Mouse (Mus musculus) ES-E14 (cell line): ENCODE data around the gene Npm3. TPM values are rescaled to one million over a fixed set of nuclear protein-coding genes. Genes with fewer than 3 reads are reported as not detected.
A peak's percentile ranks its signal among the peaks of the same experiment; 100 is the strongest.

Experiments used
- DNase-seq: peaks from one replicate; pipeline ENCODE4 v3.0.0-alpha.2; 2013; ENCODE audit warnings: low read depth, low spot score
- H3K27ac ChIP-seq: 2 replicates; pipeline ENCODE4 v1.5.1; 2012; ENCODE audit warnings: low read depth, mild to moderate bottlenecking, low read length, moderate library complexity, mixed read lengths; ENCODE audit not compliant: poor library complexity, insufficient read depth, severe bottlenecking
- H3K36me3 ChIP-seq: 2 replicates; pipeline ENCODE4 v1.6.1; 2012; ENCODE audit warnings: mild to moderate bottlenecking, low read length, moderate library complexity, mixed read lengths; ENCODE audit not compliant: control insufficient read depth, poor library complexity, insufficient read depth, severe bottlenecking
- H3K4me1 ChIP-seq, 2 experiments: fragments of 150-350 bp in 1 of 2; sonication (generic) in 1 of 2; 2 replicates each; pipeline ENCODE4 v1.6.1; 2012; ENCODE audit warnings: low read length in 2 of 2, mild to moderate bottlenecking in 1 of 2, mixed read lengths in 1 of 2; ENCODE audit not compliant: control insufficient read depth in 2 of 2, insufficient read depth in 2 of 2, poor library complexity in 1 of 2
- H3K4me3 ChIP-seq, 2 experiments: fragments of 150-350 bp in 1 of 2; sonication (generic) in 1 of 2; 2 replicates each; pipeline ENCODE4 v1.5.1; 2012; ENCODE audit warnings: low read length in 2 of 2, low read depth in 1 of 2, mild to moderate bottlenecking in 1 of 2, mixed read lengths in 1 of 2; ENCODE audit not compliant: insufficient read depth in 1 of 2, poor library complexity in 1 of 2, severe bottlenecking in 1 of 2
- H3K9ac ChIP-seq: 2 replicates; pipeline ENCODE4 v1.6.1; 2012; ENCODE audit warnings: low read depth, mild to moderate bottlenecking, low read length, mixed read lengths; ENCODE audit not compliant: poor library complexity, insufficient read depth, severe bottlenecking
- H3K9me3 ChIP-seq: fragments of 150-350 bp; sonication (generic); 2 replicates; pipeline ENCODE4 v1.6.1; 2012; ENCODE audit warnings: low read depth, mild to moderate bottlenecking, low read length; ENCODE audit not compliant: control insufficient read depth, insufficient read depth
- CHD2 ChIP-seq: IDR thresholded peaks from 2 replicates; pipeline ENCODE4 v1.6.1; 2014; ENCODE audit warnings: mild to moderate bottlenecking, low read depth, low read length, inconsistent platforms
- HCFC1 ChIP-seq: IDR thresholded peaks from 2 replicates; pipeline ENCODE4 v1.6.1; 2012; ENCODE audit warnings: low read length, inconsistent platforms, borderline replicate concordance; ENCODE audit not compliant: insufficient read depth
- MAFK ChIP-seq: IDR thresholded peaks from 2 replicates; pipeline ENCODE4 v1.6.1; 2014; ENCODE audit warnings: mild to moderate bottlenecking, low read depth, low read length, inconsistent platforms; ENCODE audit not compliant: insufficient read depth
- ZC3H11A ChIP-seq: IDR thresholded peaks from 2 replicates; pipeline ENCODE4 v1.6.1; 2012; ENCODE audit warnings: low read depth, mild to moderate bottlenecking, inconsistent platforms, low read length, borderline replicate concordance
- ZNF384 ChIP-seq: IDR thresholded peaks from 2 replicates; pipeline ENCODE4 v1.6.1; 2012; ENCODE audit warnings: low read depth, low read length, inconsistent platforms
- in situ Hi-C, 2 experiments: fragments of 600-800 bp; cut with MboI; formaldehyde crosslinking; loops; one replicate each; pipeline ENCODE4 v1.15.1; 2025; ENCODE audit warnings: low sequenced_read_pairs in 2 of 2, inconsistent platforms in 1 of 2; ENCODE audit not compliant: unreplicated experiment in 2 of 2
- total RNA-seq: library from RNA; depleted of rRNA; stranded (reverse); fragments of 300-350 nt; gene quantifications from 2 replicates; pipeline ENCODE4 v1.2.3, GENCODE M21; 2012; rRNA removed

Npm3 gene
- total RNA-seq, result 142 and 166 TPM in 2 replicates

GRCm38 (mm10) chr19:45749243-45750043 lies at the start of gene Npm3:
Npm3 (minus strand) TSS chr19:45749591.
- no peak for TF ChIP-seq ZC3H11A
- TF ChIP-seq CHD2, result no peak
- no peak for TF ChIP-seq HCFC1
- TF ChIP-seq MAFK, result no peak
- TF ChIP-seq ZNF384, result no peak
- Histone ChIP-seq H3K9me3 (no peaks in the 10 kb centered on the region), H3K36me3 (peaks cover 22% of the 10 kb centered on the region), H3K9ac (peak within 1 kb of the TSS; percentile 96), H3K4me1 (peaks cover 2 to 22% of the 10 kb centered on the region in 2 experiments; a peak in 2 of 4 replicates), H3K4me3 (peak within 1 kb of the TSS; percentile 82 to 96), H3K27ac (peak within 1 kb of the TSS; percentile 56)
- DNase-seq, result peak; percentile 68
- in situ Hi-C loops, result loop anchor here (5.0 to 10.0 kb wide), 3 partner anchors 175 to 527 kb away; no protein-coding TSS in a partner anchor

DNA sequence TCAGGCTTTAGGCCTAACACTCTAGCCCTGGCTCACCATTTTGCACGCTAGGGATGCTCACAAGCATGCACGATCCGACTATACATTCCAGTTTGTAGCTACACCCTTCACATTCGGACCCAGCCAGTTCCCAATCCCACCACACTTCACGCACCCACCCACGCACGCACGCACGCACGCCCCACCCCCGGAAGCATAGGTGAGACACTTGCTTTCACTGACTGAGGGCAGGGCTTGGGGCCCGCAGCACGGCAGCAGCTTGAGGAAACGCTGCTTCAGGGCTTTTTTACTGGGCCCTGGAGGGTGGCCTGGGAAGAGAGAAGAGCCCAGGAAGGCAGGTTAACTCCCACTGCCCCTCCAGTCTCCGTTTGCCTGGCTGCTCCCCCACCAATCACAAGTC lies 47.5 kb upstream of the Npm3 start:
- Histone ChIP-seq H3K4me3 (peak overlapping the region in 1 of 2 experiments; percentile 2; a peak in 1 of 4 replicates), H3K27ac (no peak overlapping the region), H3K9ac (peak overlapping the region; percentile 15; the same call in 1 of the 2 replicates), H3K36me3 (no peaks in the 10 kb centered on the region), H3K4me1 (peaks cover 3 to 14% of the 10 kb centered on the region in 2 experiments; a peak in 2 of 4 replicates), H3K9me3 (no peaks in the 10 kb centered on the region)
- TF ChIP-seq ZC3H11A, result no peak
- TF ChIP-seq MAFK, result no peak
- TF ChIP-seq HCFC1, result no peak
- no peak for TF ChIP-seq CHD2
- TF ChIP-seq ZNF384, result no peak
- in situ Hi-C loops, result no loop called here
- DNase-seq, result no peak

- no peak overlapping the region for H3K27ac ChIP-seq
- peak overlapping the region; percentile 22 to 61; a peak in 3 of 4 replicates for H3K4me3 ChIP-seq
- in situ Hi-C loops, result no loop called here
- no peak overlapping the region for H3K9ac ChIP-seq
- no peaks in the 10 kb centered on the region for H3K36me3 ChIP-seq
- no peak for TF ChIP-seq HCFC1
- TF ChIP-seq ZC3H11A, result no peak
- no peak for TF ChIP-seq ZNF384
- no peak for TF ChIP-seq MAFK
- TF ChIP-seq CHD2, result no peak
- peak; percentile 95 for DNase-seq
- H3K9me3 ChIP-seq, result no peaks in the 10 kb centered on the region
- peaks cover 3 to 14% of the 10 kb centered on the region in 2 experiments; a peak in 2 of 4 replicates for H3K4me1 ChIP-seq
Measured at GRCm38 (mm10) chr19:45796061-45796556, 46.7 kb upstream of the Npm3 start.

DNA sequence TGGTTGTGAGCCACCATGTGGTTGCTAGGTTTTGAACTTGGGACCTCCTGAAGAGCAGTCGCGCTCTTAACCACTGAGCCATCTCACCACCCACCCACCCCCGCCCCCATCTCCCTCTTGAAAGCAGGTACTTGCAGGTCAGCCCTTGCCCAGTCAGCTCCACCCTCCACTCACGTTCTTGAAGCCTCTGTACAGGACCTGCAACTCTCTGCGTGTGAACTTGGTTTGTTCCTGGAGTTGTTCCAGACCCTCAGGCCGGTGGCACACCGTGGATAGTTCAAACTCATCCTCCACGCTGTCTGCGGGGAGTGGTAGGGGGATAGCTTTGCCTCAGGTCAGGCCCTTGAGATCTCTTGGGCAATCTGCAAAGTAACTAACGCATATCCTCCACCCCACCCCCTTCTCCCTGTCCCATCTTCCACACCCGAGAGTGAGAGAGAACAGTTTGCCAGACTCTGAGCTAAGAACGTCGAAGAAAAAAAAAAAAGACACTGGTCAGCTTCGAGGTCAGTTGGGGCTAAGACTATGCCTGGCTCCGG lies 46.1 kb upstream of the Npm3 start:
- Histone ChIP-seq H3K27ac (no peak overlapping the region), H3K4me1 (peaks cover 3 to 19% of the 10 kb centered on the region in 2 experiments; a peak in 2 of 4 replicates), H3K36me3 (no peaks in the 10 kb centered on the region), H3K9me3 (no peaks in the 10 kb centered on the region), H3K4me3 (peak overlapping the region; percentile 22 to 61; a peak in 3 of 4 replicates), H3K9ac (0 out of 2 replicates have a peak overlapping the region, but pooled peaks have one; percentile 44)
- no peak for TF ChIP-seq MAFK
- no peak for TF ChIP-seq HCFC1
- TF ChIP-seq ZNF384, result 0 out of 2 replicates have a peak, but pooled peaks have one; percentile 6
- TF ChIP-seq ZC3H11A, result no peak
- TF ChIP-seq CHD2, result no peak
- DNase-seq, result no peak
- in situ Hi-C loops, result no loop called here
